Mouse (Mus musculus): ENCODE results near the gene 1700029H14Rik.

Gene 1700029H14Rik

GRCm38 (mm10) chr8:13503936-13504606 lies 58.2 kb downstream of the 1700029H14Rik start:
- no peak for DNase-seq

DNA sequence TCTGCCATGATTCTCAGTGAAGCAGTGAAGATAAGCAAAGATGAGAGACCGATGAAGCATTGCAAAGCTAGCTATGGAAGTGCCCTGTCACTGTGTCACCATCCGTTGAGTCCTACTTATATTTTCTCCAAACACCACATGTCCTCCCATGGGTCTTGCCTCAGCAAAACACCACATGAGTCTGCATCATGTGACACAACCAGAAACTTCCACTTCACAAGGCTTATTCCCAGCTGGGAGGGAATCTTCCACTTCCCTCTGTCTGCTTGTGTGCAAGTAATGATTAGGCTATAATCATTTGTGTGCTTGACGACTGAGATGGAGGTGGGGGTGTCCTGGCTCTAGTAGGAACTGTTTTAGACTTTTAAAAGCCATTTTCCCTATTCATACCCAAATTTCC lies 61.0 kb downstream of the 1700029H14Rik start:
- no peak for DNase-seq

Measured in right cerebral cortex, adult 18-20 months (tissue).